Mouse (Mus musculus) layer of hippocampus, postnatal 10 days (tissue): ENCODE measurements around the gene Btg2. TPM values are rescaled to one million over a fixed set of nuclear protein-coding genes. Genes with fewer than 3 reads are reported as not detected.

ENCODE experiments used
- DNase-seq, 2 experiments: peaks; one replicate each; pipeline ENCODE4 v3.0.0; 2021; ENCODE audit warnings: low spot score in 2 of 2
- long read RNA-seq: library from polyadenylated mRNA; stranded (forward); transcript quantifications from one replicate; pipeline ENCODE4 v2.0.0, GENCODE M21; 2023
- total RNA-seq, 2 experiments: library from RNA; stranded (reverse); gene quantifications; 2 replicates each; pipeline ENCODE4 v1.2.3; 2021

The Btg2 gene
- total RNA-seq, result 10 to 100 TPM; 13.1 to 14.3 TPM
- long read RNA-seq, transcript Btg2-201 (2 exons, 2,743 nt), result major isoform, 13 of 15 reads
- long read RNA-seq, partial matches to known transcripts, result 1 of 15 reads
- long read RNA-seq, other reads (novel, unspliced or antisense), result 1 of 15 reads

DNA sequence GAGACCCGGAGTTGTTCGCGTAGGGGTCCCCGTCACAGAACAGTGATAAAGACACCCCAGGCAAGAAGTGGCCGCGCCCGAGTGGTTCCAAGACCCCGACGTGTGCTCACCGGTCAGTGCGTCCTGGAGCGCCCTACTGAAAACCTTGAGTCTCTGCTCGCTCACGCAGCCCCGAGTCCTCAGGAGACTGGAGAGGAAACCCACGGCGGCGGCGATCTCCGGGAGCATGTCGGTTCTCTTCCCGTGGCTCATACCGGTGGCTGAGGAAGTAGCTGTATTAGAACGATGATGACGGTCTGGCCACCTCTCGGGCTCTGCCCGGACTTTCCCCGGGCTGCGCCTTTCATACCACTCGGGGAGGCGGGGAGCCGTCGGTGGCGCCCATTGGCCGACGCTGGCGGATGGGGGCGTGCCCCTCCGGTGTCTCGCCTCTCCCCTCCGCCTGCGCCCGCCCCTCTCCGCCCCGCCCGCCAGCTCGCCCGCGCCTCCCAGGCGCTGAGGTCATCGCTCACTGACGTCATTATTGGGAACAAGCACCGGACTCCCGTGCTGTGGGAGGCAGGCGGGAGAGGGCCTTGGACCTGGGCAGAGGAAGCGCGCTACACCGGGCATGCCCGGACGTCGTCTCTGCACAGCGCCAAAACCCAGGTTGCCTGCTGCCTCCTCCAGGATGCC lies at the start of gene Btg2:
Gene Btg2, minus strand, starts transcription at position 319 of the 675 bp plus-strand sequence.
- peak; percentile 93 to 95 for DNase-seq

DNA sequence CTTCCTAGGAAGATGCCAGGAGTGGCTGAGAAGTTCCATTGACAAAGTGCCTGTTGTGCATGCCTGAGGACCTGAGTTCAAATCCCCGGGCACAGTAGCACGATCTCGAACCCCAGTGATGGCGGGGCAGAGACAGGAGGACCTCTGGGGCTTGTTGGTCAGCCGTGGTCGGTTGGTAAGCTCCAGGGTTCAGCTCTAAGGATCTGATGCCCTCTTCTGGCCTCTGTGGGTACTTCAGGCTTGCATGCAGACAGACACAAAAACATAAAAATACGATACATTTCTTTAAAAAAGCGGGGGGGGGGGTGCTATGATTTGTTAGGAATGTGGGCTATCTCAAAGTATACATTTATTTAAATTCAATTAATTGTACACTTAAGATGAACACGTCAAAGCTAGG lies 43.3 kb upstream of the Btg2 start:
- peak in 1 of 2 experiments; percentile 42 for DNase-seq

DNA sequence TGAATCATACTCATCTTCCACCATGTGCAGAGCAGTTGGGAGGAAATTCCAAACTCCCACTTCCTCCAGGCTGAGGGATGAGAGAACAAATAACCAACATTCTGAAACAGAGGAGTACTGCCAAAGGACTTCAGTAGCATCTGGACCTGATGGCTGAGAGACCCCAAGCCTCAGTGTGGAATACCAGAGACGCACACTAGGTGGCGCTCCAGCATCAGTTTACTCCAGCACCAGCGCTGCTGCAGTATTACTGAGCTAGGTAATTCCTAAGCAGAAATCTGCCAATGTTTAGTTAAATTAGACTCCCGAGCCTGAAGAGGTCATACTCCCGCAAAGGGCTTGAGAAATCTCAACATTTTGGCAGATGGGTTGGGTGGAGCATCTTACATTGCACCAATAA lies 41.3 kb upstream of the Btg2 start:
- peak; percentile 99 for DNase-seq

DNA sequence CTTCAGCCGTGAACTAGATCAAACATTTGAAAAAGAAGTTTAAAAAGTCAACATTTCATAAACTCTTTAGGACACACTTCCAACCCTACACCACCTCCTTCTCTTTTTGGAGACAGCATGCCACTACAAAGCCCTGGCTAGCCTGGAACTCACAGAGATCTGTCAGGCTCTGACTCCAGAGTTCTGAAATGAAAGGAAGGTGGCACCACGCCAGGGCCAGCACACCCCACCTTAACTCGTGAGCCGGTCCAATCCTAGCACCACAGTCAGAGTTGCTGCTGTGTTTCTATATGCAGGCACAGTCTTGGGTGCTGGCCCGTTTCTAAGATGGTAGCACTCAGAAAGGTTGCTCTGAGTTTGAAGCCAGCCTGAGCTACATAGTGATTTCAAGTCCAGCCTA lies 38.2 kb upstream of the Btg2 start:
- no peak for DNase-seq

DNA sequence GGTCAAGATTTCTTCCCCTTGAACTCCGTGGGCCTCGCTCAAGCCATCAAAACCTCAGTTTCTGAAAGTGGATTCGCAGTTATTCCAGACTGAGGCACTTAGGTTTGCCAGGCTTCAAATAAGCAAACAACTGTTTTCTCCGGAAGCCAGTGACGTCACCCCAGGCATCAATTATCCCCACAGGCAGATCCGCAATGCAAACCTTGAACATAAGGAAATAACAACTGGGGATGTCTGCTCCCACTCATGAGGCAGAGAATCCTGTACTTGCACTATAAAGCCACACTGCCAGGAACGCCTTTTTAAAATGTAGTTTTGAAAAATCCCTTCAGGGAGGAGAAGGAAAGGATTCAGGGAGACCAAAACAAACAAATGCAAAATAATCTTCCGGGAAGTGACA lies 36.5 kb upstream of the Btg2 start:
- DNase-seq, result peak in 1 of 2 experiments; percentile 21

DNA sequence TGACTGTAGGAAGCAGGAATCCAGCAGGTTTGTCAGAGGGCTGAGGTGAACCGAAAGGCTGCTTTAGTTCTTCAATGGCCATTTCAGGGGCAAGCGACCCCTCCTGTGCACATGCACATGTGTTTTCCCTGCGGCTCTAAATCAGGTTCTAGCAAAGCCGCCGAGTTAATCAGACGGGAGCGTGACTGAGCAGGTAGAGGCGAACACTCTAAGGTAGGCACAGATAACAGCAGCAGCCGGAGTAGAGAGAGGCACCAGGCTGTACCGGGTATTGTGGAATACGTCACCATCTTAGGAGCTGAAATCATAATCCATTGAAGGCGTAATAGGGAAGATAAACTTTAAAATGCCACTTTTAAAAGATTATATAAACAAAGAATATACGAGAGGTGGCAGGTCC lies 35.8 kb upstream of the Btg2 start:
- DNase-seq, result no peak

DNA sequence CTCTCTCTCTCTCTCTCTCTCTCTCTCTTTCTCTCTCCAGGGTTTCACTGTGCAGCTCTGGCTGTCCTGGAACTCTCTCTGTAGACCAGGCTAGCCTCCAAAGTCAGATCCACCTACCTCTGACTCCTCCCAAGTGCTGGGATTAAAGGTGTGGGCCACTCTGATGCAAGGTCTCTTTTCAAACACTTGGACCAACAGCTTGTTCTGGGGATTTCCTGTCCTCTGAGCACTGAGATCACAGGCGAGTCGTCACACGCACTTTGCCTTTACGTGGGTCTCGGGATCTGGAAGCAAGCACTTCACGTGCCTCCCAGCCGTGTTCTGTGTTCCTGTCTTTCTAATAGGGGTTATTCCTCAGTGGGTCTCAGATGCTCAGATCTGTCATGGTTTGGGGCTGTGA lies 35.1 kb upstream of the Btg2 start:
- no peak for DNase-seq

DNA sequence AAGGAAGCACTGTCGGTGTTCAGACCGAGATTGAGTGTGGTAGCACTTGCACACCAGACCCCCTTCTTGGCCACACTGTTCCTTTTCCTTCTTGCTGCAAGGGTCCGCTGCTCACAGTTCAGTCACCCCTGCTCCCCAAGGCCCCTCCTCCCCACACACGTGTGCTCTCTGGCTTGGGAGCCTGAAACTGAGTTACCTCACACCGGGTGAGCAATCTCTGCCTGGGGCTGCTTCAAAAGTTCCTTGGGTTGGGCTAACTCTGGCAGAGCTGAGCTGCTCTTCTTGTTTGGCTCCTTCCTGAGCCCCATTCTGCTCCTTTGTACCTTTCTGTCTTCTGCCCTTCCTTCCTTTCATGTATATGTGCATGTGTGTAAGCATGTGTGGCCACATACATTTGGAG lies 34.6 kb upstream of the Btg2 start:
- DNase-seq, result no peak

DNA sequence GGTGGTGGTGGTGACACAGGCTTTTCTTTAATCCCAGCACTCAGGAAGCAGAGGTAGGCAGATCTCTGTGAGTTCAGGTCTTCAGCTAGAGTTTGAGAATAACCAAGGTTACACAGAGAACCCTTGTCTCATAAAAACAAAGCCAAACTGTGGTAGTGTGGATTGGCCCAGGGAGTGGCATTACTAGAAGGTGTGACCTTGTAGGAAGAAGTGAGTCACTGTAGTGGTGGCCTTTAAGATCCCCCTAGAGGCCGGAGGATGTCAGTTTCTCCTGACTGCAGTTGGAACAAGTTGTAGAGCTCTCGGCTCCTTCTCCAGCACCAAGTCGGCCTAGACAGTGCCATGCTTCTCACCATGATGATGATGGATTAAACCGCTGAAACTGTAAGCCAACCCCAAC lies 32.1 kb upstream of the Btg2 start, which contains the start of gene Chit1:
Gene Chit1, plus strand, starts transcription at position 264 of the 400 bp plus-strand sequence.
- no peak for DNase-seq

DNA sequence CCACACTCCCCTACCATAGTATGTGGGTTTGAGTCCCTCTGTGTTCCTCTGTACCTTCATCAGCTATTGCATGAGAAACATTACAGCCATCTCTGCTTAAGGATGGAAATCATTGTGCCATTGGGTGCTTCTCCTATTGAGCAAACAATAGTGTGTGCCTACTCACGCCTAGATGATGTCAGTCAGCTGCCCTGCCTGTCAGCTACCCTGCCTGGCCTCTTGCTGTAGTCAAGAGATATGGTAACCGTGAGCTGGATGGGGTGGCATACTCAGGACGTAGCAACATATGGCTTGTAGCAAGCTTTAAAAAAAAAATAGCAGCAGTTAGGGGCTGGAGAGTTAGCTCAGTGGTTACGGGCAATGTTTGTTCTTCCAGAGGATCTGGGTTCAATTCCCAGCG lies 31.5 kb upstream of the Btg2 start:
- no peak for DNase-seq

DNA sequence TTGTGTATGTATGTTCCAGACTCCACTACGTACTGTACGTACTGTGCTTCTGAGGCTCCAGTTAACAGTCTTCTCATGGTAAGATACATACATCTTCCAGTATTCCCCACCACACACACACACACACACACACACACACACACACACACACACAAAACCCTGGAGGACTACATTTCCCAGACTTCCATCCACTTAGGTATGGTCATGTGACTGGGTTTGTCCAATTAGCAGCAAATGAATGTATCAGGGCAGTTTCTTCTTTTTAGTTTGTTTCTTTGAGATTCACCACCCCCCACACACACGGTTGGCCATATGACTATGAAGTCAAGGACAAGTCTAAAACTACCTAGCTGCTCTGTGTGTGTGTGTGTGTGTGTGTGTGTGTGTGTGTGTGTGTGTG lies 31.1 kb upstream of the Btg2 start:
- DNase-seq, result no peak

DNA sequence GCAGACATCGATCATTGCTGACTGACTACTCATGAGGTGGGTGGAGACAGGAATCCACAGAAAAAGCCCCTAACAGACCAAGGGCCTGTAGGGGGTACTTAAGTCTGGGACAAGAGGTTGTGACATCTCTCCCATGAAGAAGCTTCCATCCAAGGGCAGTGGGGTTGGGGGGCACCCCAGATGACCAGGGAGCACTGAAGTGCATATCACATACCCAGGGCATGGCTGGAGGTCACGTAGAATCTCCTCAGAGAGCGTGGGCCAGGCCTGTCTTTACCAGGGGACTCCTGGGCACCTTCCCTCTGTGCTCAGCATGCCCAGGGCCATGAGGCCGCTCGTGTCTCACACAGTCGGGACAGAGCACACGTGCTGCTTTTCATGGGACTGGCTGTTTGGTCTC lies 28.9 kb upstream of the Btg2 start:
- DNase-seq, result no peak

DNA sequence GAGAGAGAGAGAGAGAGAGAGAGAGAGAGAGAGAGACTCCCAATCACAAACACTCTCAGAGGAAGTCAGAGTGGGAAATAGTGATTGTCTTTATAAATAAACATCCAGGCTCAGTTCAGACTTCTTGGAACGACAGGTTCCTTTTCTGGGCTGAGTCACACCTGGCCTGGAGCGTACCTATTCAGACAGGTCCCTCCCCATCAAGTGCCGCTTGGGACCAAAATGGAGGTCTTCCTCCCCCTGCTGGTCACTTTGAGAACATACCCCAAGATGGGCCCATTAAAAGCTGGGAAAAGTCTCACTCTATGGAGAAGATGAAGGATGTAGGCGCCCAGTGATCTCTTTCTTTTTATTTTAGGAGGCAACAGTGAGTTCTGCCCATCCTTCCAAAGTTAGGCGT lies 27.8 kb upstream of the Btg2 start:
- DNase-seq, result peak; percentile 67 to 75

DNA sequence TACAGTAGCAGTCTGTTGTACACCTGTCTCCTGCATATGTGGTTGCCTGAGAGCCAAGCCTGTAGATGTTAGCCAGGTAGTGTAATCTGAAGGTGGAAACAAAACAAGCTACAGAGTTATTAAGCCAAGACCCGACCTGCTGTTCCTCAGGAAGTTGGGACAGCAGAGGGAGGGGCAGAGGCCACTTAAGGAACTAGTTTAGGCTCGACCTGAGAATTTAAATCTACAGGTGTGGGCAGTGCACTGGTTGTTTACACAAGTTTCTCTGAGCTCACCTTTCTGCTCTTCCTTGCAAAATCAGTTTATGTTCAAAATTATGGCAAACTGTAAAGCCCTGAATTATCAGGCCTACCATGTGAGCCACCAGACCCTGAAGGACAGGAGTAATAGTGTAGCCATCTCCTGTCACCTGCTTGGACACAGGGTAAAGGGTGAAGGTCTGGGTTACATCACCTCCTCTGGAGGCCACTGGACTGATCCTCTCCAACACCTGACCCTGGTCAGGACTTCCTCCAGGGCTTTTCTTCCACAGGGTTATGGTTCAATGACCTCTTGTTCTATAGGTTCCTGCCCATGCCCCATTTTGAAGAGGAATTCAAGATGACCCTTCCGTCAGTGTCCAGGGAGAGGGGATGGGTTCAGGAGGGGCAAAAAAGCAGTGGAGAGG lies 27.0 kb upstream of the Btg2 start:
- no peak for DNase-seq

DNA sequence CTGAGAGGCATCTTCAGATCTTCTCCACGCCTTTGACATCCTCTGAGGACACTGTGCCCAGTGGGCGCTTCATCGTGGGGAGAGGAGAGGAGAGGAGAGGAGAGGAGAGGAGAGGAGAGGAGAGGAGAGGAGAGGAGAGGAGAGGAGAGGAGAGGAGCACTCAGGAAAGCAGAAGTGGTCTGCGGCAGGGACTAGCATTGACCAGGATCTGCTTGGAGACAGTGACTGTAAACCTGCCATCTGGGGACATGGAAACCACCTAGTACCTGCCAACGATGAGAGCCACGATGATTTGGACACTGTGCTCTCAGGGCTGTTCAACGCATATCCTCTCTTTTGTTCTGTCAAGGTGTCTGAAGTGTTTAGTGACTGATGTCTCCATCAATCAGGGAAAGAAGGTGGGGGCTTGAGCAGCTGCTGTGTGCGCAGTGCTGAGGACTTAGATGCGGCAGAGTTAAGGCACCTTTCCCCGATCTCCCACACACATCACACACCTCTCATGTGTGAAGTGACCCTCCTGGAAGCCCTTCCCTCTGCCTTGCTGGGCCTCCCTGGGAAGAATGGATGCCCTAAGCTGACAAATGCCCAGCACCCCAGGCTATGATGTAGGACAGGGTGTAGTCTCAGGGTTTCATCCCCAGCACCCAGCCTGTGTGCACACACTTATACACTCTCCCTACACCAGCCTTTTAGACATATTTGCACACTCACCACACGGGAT lies 26.3 kb upstream of the Btg2 start:
- DNase-seq, result no peak

DNA sequence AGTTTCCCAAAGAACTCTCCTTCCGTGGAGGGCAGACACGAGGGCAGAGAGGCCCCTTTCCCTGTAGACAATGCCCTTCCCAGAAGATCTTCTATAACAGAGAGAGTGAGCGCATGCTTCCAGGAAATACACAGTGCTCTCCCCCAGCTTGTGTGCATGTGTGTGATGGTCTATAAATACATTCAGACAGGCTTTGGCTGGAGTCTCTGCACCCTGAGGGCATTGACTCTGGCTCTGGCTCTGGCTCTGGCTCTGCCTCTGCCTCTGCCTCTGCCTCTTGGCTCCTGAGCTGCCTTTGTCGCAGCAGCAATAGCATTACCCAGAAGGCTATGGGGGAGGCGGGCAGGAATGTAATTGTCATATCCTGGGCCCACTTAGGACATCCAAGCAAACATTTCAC lies 24.9 kb upstream of the Btg2 start:
- DNase-seq, result no peak

DNA sequence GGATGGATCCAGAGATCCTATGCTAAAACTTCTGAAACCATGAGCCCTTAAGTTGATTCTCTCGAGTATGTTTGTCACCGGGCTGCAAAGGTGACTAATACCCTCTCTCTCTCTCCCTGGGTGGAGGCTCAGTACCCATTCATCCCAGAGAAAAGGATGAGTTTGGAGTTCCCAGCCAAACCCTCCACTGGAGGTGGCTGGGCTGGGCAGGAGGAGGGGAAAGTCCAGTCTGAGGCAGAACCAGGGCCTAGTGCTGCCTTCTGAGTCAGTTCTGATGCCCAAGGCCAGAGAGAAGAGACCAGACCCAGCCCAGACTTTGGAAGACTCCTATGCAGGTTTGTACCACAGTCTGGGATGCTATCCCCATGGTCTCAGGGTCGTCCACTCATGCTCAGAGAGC lies 22.7 kb upstream of the Btg2 start:
- no peak for DNase-seq

DNA sequence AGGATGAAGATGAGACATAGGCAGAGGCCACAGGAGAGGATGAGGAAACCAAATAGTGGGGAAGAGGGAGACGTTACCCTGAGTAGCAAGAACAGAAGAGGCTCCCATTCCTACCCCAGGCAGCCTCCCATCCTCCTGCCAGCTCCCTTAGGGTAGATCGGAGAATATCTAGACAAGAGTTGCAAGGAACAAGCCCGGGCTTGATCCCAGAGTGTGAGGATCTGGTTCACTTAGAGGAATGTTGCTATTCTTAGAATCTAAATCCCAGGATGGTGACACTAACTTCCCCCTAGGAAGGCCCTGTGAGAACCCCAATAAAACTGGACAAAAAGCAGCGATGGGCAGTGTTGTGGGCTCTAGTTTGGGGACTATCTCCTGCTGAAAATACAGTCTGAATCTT lies 22.0 kb upstream of the Btg2 start:
- no peak for DNase-seq

DNA sequence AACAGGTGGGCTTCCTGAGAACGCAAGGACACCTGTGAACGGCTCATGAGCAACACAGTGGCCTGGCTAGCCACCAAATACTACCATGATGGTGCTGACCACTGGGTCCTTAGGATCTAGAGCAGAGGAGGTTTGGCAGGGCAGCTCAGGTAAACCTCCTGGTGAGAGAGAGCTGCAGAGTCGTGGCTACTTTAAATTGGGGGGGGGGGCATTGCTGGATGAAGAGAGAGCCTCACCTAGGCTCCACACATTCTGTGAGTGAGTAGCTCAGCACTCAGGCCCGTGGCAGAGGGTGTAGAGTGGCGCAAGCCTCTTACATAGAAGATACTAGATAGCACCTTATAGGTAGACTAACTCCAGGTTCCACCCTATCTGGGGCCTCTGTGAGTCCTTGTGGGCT lies 21.5 kb upstream of the Btg2 start:
- no peak for DNase-seq

DNA sequence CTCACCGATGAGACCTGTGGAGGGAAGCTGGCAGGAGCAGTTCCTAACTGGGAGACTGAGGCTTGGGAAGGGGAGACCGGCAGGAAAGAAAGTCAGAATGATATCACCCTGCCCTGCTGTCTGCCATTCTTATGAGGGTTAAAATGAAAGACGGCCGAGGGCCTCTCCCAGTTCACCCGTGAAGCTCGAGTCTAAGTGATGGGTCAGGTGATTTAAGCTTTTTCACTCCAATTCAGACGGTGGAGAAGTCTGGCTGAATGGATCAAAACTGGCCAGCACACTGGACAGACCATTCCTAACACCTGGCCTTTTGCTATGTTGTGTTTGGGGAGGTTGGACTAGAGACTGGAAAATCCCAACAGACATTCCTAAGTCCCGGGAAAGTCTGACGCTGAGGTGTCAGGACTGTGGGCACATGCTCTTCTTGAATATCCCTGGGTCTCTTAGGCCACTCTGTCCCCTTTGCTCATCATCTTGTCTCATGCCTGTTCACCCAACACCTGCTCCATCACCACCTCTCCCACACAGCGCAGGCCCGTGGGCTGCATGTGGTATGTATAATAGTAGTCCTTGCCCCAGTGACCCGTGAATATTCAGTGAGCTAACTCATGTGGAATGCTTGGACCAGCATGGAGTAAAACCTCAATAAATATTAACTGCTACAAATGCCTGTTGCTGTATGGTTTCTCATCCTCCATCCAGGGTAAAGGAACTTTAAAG lies 20.8 kb upstream of the Btg2 start:
- DNase-seq, result no peak

DNA sequence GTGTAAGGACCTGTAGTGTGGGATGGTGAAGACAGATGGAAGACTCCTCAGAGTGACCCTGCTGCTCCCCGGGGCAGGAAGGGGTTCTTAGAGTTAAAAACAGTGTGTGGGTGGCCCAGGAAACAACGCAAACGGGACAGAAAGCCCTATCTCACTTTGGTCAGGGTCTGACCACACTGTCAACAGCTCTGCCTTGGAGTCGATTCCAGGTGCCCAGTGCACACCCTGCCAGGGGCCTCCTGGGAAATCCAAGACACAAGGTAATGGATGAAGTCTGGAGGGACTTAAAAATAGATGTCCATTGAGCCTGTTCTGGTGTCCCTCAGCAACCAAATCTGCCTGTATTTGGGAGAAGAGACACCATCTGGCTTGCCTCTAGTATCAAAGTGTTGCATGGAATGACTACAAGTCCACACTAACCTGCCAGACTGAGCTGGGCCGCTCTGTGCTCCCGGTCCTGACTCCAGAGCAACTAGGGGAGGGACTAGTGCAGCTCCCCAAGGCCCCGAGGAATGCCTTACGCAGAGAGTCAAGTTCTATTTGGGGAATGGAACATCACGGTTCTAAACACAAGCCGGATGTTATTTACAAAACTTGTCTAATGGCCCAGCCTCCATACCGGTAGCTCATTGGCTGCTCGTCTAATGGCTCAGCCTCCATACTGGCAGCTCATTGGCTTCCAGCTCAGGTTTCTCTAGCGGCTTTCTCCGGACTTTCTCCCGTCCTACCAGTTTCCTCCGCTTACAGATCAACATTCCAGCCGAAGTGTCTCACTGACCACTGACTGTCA lies 20.0 kb upstream of the Btg2 start:
- DNase-seq, result peak; percentile 63 to 66
